Mouse (Mus musculus) cerebellum, adult (tissue): Measurements from ENCODE around the gene Rbm19.

ENCODE experiments used
- ATAC-seq: cut with Nextera tagmentation; 2 replicates; pipeline ENCODE4 v1.9.2; 2017; ENCODE audit warnings: mild to moderate bottlenecking, moderate library complexity, mixed read lengths; ENCODE audit not compliant: insufficient number of reproducible peaks, low FRiP score, low TSS enrichment

Gene Rbm19

GRCm38 (mm10) chr5:120131600-120131999 lies 15.3 kb downstream of the Rbm19 start:
- no peak for ATAC-seq

- no peak for ATAC-seq
These were observed 17.7 kb downstream of the Rbm19 start for GRCm38 (mm10) chr5:120134000-120134399.

GRCm38 (mm10) chr5:120135337-120135736 lies 19.1 kb downstream of the Rbm19 start:
- ATAC-seq, result no peak

GRCm38 (mm10) chr5:120135823-120136222 lies 19.6 kb downstream of the Rbm19 start:
- ATAC-seq, result no peak

- ATAC-seq, result no peak
These were observed 20.0 kb downstream of the Rbm19 start for GRCm38 (mm10) chr5:120136236-120136675.

GRCm38 (mm10) chr5:120137038-120137437 lies 20.8 kb downstream of the Rbm19 start:
- no peak for ATAC-seq

- no peak for ATAC-seq
These were observed 21.6 kb downstream of the Rbm19 start for GRCm38 (mm10) chr5:120137846-120138245.

- ATAC-seq, result no peak
These were observed 22.1 kb downstream of the Rbm19 start for GRCm38 (mm10) chr5:120138406-120138805.

GRCm38 (mm10) chr5:120139224-120139623 lies 23.0 kb downstream of the Rbm19 start:
- no peak for ATAC-seq

- ATAC-seq, result no peak
These were observed 27.7 kb downstream of the Rbm19 start for GRCm38 (mm10) chr5:120143941-120144340.

GRCm38 (mm10) chr5:120145371-120146050 lies 29.2 kb downstream of the Rbm19 start:
- ATAC-seq, result no peak

- 0 out of 2 replicates have a peak, but pooled peaks have one; percentile 57 for ATAC-seq
These were observed 29.8 kb downstream of the Rbm19 start for GRCm38 (mm10) chr5:120146051-120146385.

- ATAC-seq, result no peak
These were observed 30.6 kb downstream of the Rbm19 start for GRCm38 (mm10) chr5:120146909-120147308.

- ATAC-seq, result no peak
These were observed 32.0 kb downstream of the Rbm19 start for GRCm38 (mm10) chr5:120148246-120148645.

- no peak for ATAC-seq
These were observed 34.9 kb downstream of the Rbm19 start for GRCm38 (mm10) chr5:120151145-120151544.

GRCm38 (mm10) chr5:120153140-120153539 lies 36.9 kb downstream of the Rbm19 start:
- no peak for ATAC-seq

GRCm38 (mm10) chr5:120155672-120156071 lies 39.4 kb downstream of the Rbm19 start:
- no peak for ATAC-seq

GRCm38 (mm10) chr5:120156166-120156909 lies 40.1 kb downstream of the Rbm19 start:
- ATAC-seq, result no peak

GRCm38 (mm10) chr5:120157115-120157514 lies 40.9 kb downstream of the Rbm19 start:
- ATAC-seq, result no peak

GRCm38 (mm10) chr5:120158476-120158875 lies 42.2 kb downstream of the Rbm19 start:
- no peak for ATAC-seq

- ATAC-seq, result no peak
These were observed 44.8 kb downstream of the Rbm19 start for GRCm38 (mm10) chr5:120160923-120161658.
